Mouse (Mus musculus): ENCODE measurements around the gene Olfr1006.
"Not testable (repeated sequence)": the region's sequence is repeated elsewhere in the genome, so short reads cannot be mapped to it uniquely, and the experiment has no call there.

The Olfr1006 gene

GRCm38 (mm10) chr2:85678667-85679066 lies at the start of gene Olfr1006:
TSS of gene Olfr1006 (minus strand) at chr2:85678767.
- no peak for DNase-seq (ENCODE audit: extremely low spot score, low read depth, low spot score)

DNA sequence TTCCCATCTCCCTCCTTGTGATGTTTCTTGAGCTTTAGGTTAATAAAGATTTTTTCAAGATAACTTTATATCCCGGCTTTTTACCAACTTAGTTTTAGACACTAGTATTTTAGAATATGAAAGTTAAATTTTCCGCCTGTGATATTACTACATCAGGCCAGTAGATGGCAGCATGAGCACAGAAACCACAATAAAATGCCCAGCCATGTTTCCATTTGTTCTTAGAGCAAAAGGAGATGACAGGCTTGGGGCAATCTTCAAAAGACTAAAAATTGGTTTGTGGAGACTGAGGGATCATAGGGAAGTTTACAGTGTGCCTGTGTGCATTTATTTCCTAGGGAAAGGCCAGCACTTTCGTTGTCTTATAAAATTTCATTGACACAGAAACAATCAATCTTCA lies 47.2 kb upstream of the Olfr1006 start:
- DNase-seq (ENCODE audit: extremely low spot score, low read depth, low spot score), result no peak

DNA sequence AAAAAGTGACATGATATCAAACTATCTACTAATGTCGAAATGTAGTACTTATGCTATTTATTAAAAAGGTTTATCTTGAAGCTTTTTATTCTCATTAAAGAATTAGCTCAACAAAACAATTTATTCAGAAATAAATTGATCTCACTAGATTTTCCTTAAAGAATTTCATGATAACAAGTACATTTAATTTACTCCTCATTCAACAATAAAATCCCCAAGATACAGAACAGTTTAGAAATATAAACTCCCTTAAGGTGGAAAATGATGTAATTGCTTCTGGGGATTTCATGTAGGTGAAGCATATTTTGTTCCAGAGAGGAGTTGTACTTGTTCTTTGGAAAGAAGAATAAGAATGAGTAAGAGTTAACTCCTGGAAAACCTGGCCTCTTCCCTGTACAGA lies 36.6 kb upstream of the Olfr1006 start, which contains the start of gene Olfr1009:
Olfr1009 (plus strand) TSS at position 301 of the 400 bp plus-strand sequence.
- DNase-seq (ENCODE audit: extremely low spot score, low read depth, low spot score), result no peak

- DNase-seq (ENCODE audit: extremely low spot score, low read depth, low spot score), result no peak
These were observed 32.6 kb upstream of the Olfr1006 start for GRCm38 (mm10) chr2:85711159-85711558.

GRCm38 (mm10) chr2:85710680-85711079 lies 32.1 kb upstream of the Olfr1006 start:
- not testable (repeated sequence) for DNase-seq (ENCODE audit: extremely low spot score, low read depth, low spot score)

- DNase-seq (ENCODE audit: extremely low spot score, low read depth, low spot score), result no peak
These were observed 10.6 kb upstream of the Olfr1006 start, which contains the start of gene Olfr1008 for GRCm38 (mm10) chr2:85689131-85689530. TSS of gene Olfr1008 (plus strand) at chr2:85689431.

DNA sequence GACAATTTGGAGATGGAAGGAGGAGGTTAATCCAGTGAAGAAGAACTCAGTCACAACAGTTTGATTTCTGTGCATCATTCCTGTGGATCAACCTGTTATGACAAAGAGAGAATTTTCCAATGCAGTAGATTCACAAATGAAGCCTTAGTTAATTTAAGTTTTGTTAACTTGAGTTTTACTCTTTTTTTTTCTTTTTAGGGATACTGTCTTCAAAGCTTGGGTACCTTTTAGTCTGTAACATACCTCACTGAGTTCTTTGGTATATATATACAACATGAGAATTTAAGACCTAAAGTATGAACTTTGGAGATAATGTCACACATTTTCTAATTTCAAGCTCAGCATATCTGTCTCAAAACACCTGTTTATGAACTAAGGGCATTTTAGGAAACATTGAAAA lies 14.2 kb downstream of the Olfr1006 start, which contains the start of gene Olfr154:
Olfr154 (minus strand) TSS at position 101 of the 400 bp plus-strand sequence.
- DNase-seq (ENCODE audit: extremely low spot score, low read depth, low spot score), result not testable (repeated sequence)

GRCm38 (mm10) chr2:85650604-85651003 lies 28.0 kb downstream of the Olfr1006 start, which contains the start of gene Olfr1002:
TSS of gene Olfr1002 (minus strand) at chr2:85650704.
- no peak for DNase-seq (ENCODE audit: extremely low spot score, low read depth, low spot score)
